Comparison of ENCODE assay signal across 25 mouse cellular contexts in genomic region chr10:86380626-86381025, GRCm38 (mm10).
DNase-seq lines count a peak whose midpoint lies in the region; ATAC-seq and TF ChIP-seq lines count a peak whose summit lies in the region.
"Had no signal": no experiment of that assay in that cellular context is flagged by ENCODE, and none has a peak within 500 bp of the region (broad histone marks: within the 10 kb centered on the region; RNA-seq: fewer than 3 reads in every experiment).

No protein-coding gene starts in this region.

- peak; percentile 41; the same call in 1 of the 2 replicates for ATAC-seq in intestine, embryonic 14.5 days (replicated peaks; ENCODE audit: low FRiP score, low TSS enrichment, low read depth)
- ATAC-seq in intestine, embryonic 15.5 days = no peak; the same call in 1 of the 2 replicates
- ATAC-seq in stomach, embryonic 14.5 days (ENCODE audit: insufficient number of reproducible peaks, insufficient read depth, low FRiP score, low read depth) = no peak
- no peak for ATAC-seq in stomach, postnatal 0 days (ENCODE audit: low FRiP score, low TSS enrichment)
- ATAC-seq in intestine, postnatal 0 days = peak; percentile 38; the same call in 1 of the 2 replicates
- no peak for ATAC-seq in hindbrain, embryonic 13.5 days (ENCODE audit: low FRiP score)

- H3K27me3 ChIP-seq in intestine, embryonic 14.5 days (replicated peaks; ENCODE audit: control insufficient read depth, insufficient read depth, low read length) = no peaks in the 10 kb centered on the region
- no peaks in the 10 kb centered on the region for H3K27me3 ChIP-seq in intestine, embryonic 15.5 days (replicated peaks)
- no peaks in the 10 kb centered on the region for H3K27me3 ChIP-seq in stomach, embryonic 14.5 days (ENCODE audit: control insufficient read depth, insufficient read depth, low read length)
- no peaks in the 10 kb centered on the region for H3K27me3 ChIP-seq in stomach, postnatal 0 days (ENCODE audit: control insufficient read depth, insufficient read depth, low read length)
- no peaks in the 10 kb centered on the region for H3K27me3 ChIP-seq in intestine, postnatal 0 days (replicated peaks; ENCODE audit: control insufficient read depth, insufficient read depth, low read length)
- no peaks in the 10 kb centered on the region for H3K27me3 ChIP-seq in hindbrain, embryonic 13.5 days
- H3K27me3 ChIP-seq: embryonic facial prominence, embryonic 13.5 days; forebrain, embryonic 12.5 days; hindbrain, embryonic 15.5 days; limb, embryonic 12.5 days; liver, embryonic 15.5 days had no signal

- no peaks in the 10 kb centered on the region for H3K36me3 ChIP-seq in intestine, embryonic 14.5 days (ENCODE audit: control insufficient read depth, insufficient read depth, low read length)
- no peaks in the 10 kb centered on the region for H3K36me3 ChIP-seq in intestine, embryonic 15.5 days
- H3K36me3 ChIP-seq in stomach, embryonic 14.5 days (ENCODE audit: control insufficient read depth, insufficient read depth, low read length) = no peaks in the 10 kb centered on the region
- no peaks in the 10 kb centered on the region for H3K36me3 ChIP-seq in stomach, postnatal 0 days (ENCODE audit: control insufficient read depth, insufficient read depth, low read length)
- H3K36me3 ChIP-seq in intestine, postnatal 0 days (ENCODE audit: control insufficient read depth, insufficient read depth) = no peaks in the 10 kb centered on the region
- H3K36me3 ChIP-seq in hindbrain, embryonic 13.5 days = no peaks in the 10 kb centered on the region
- H3K36me3 ChIP-seq: embryonic facial prominence, embryonic 13.5 days; forebrain, embryonic 12.5 days; hindbrain, embryonic 15.5 days; limb, embryonic 12.5 days; liver, embryonic 15.5 days had no signal

- WGBS in intestine, embryonic 14.5 days = 17% methylated on average over 2 of the region's 2 CpGs
- 35% methylated on average over 2 of the region's 2 CpGs for WGBS in intestine, embryonic 15.5 days
- 39% methylated on average over 2 of the region's 2 CpGs for WGBS in stomach, embryonic 14.5 days
- WGBS in stomach, postnatal 0 days = 49% methylated on average over 2 of the region's 2 CpGs
- 59% methylated on average over 2 of the region's 2 CpGs for WGBS in intestine, postnatal 0 days
- WGBS in hindbrain, embryonic 13.5 days = 79% methylated on average over 2 of the region's 2 CpGs

- H3K27ac ChIP-seq in intestine, embryonic 14.5 days (ENCODE audit: low read depth) = no peak overlapping the region
- no peak overlapping the region for H3K27ac ChIP-seq in intestine, embryonic 15.5 days
- peak overlapping the region; percentile 6; the same call in 1 of the 2 replicates for H3K27ac ChIP-seq in stomach, embryonic 14.5 days (ENCODE audit: low read length)
- H3K27ac ChIP-seq in stomach, postnatal 0 days (replicated peaks) = no peak overlapping the region
- no peak overlapping the region for H3K27ac ChIP-seq in intestine, postnatal 0 days (ENCODE audit: low read depth, low read length)
- H3K27ac ChIP-seq in hindbrain, embryonic 13.5 days = no peak overlapping the region
- H3K27ac ChIP-seq: embryonic facial prominence, embryonic 13.5 days; forebrain, embryonic 12.5 days; hindbrain, embryonic 15.5 days; layer of hippocampus, adult 2 months; limb, embryonic 12.5 days; liver, embryonic 15.5 days; macrophage had no signal

- H3K4me1 ChIP-seq in intestine, embryonic 14.5 days (replicated peaks; ENCODE audit: control insufficient read depth, insufficient read depth, low read length) = peaks cover 7% of the 10 kb centered on the region; the same call in 1 of the 2 replicates
- H3K4me1 ChIP-seq in intestine, embryonic 15.5 days (replicated peaks) = peaks cover 12% of the 10 kb centered on the region; the same call in 1 of the 2 replicates
- H3K4me1 ChIP-seq in stomach, embryonic 14.5 days (ENCODE audit: control insufficient read depth, insufficient read depth, low read length) = peaks cover 6% of the 10 kb centered on the region
- H3K4me1 ChIP-seq in stomach, postnatal 0 days (replicated peaks; ENCODE audit: control insufficient read depth, insufficient read depth) = no peaks in the 10 kb centered on the region
- H3K4me1 ChIP-seq in intestine, postnatal 0 days (replicated peaks; ENCODE audit: control insufficient read depth, insufficient read depth, low read length) = no peaks in the 10 kb centered on the region
- H3K4me1 ChIP-seq in hindbrain, embryonic 13.5 days (replicated peaks) = peaks cover 13% of the 10 kb centered on the region
- H3K4me1 ChIP-seq: forebrain, embryonic 12.5 days; liver, embryonic 15.5 days had no signal

- H3K4me2 ChIP-seq in intestine, embryonic 14.5 days (ENCODE audit: low read length) = no peak overlapping the region
- no peak overlapping the region for H3K4me2 ChIP-seq in intestine, embryonic 15.5 days (replicated peaks)
- no peak overlapping the region for H3K4me2 ChIP-seq in stomach, embryonic 14.5 days (replicated peaks; ENCODE audit: low read depth, low read length)
- H3K4me2 ChIP-seq in stomach, postnatal 0 days (replicated peaks; ENCODE audit: low read depth) = no peak overlapping the region
- no peak overlapping the region for H3K4me2 ChIP-seq in intestine, postnatal 0 days (replicated peaks; ENCODE audit: low read depth)
- H3K4me2 ChIP-seq in hindbrain, embryonic 13.5 days = no peak overlapping the region
- H3K4me2 ChIP-seq: embryonic facial prominence, embryonic 13.5 days; forebrain, embryonic 12.5 days; hindbrain, embryonic 15.5 days; limb, embryonic 12.5 days; liver, embryonic 15.5 days had no signal

- H3K9ac ChIP-seq in intestine, embryonic 14.5 days (ENCODE audit: low read length) = no peak overlapping the region
- no peak overlapping the region for H3K9ac ChIP-seq in intestine, embryonic 15.5 days
- H3K9ac ChIP-seq in stomach, embryonic 14.5 days (replicated peaks; ENCODE audit: low read depth, low read length) = no peak overlapping the region
- H3K9ac ChIP-seq in stomach, postnatal 0 days (ENCODE audit: low read length) = no peak overlapping the region
- H3K9ac ChIP-seq in intestine, postnatal 0 days (ENCODE audit: low read depth, low read length) = no peak overlapping the region
- H3K9ac ChIP-seq in hindbrain, embryonic 13.5 days = no peak overlapping the region
- H3K9ac ChIP-seq: embryonic facial prominence, embryonic 13.5 days; forebrain, embryonic 12.5 days; hindbrain, embryonic 15.5 days; limb, embryonic 12.5 days; liver, embryonic 15.5 days had no signal

- no peak for TF ChIP-seq EP300 in stomach, postnatal 0 days (optimal IDR thresholded peaks at IDR 0.05)

- H3K4me3 ChIP-seq in intestine, embryonic 14.5 days (ENCODE audit: low read depth, low read length) = no peak overlapping the region
- H3K4me3 ChIP-seq in intestine, embryonic 15.5 days (replicated peaks) = no peak overlapping the region
- no peak overlapping the region for H3K4me3 ChIP-seq in stomach, embryonic 14.5 days (ENCODE audit: low read depth, low read length)
- H3K4me3 ChIP-seq in stomach, postnatal 0 days (ENCODE audit: low read depth, low read length) = no peak overlapping the region
- no peak overlapping the region for H3K4me3 ChIP-seq in intestine, postnatal 0 days (ENCODE audit: low read depth, low read length)
- no peak overlapping the region for H3K4me3 ChIP-seq in hindbrain, embryonic 13.5 days
- H3K4me3 ChIP-seq: embryonic facial prominence, embryonic 13.5 days; erythroblast, embryonic 14.5 days; forebrain, embryonic 12.5 days; hindbrain, embryonic 15.5 days; layer of hippocampus, adult 2 months; limb, embryonic 12.5 days; liver, embryonic 15.5 days had no signal

- TF ChIP-seq CTCF in stomach, postnatal 0 days (IDR thresholded peaks at IDR 0.05; ENCODE audit: low read depth) = no peak
- no peak for TF ChIP-seq CTCF in intestine, postnatal 0 days (IDR thresholded peaks at IDR 0.05; ENCODE audit: low read depth)

- no peak for DNase-seq in intestine, embryonic 14.5 days (ENCODE audit: low spot score)
- DNase-seq in stomach, postnatal 0 days (ENCODE audit: low spot score) = no peak
- no peak for DNase-seq in adipocyte (ENCODE audit: low spot score)
- DNase-seq: adrenal gland, postnatal 14 days; cerebellum, adult 8-10 months; cerebellum, postnatal 36 days; gastrocnemius, postnatal 25 days; heart, postnatal 4 days; kidney, adult 2 months; kidney, postnatal 14 days; layer of hippocampus, postnatal 36 days; right cerebral cortex, postnatal 4 days; thymus, postnatal 14 days had no signal

- no peaks in the 10 kb centered on the region for H3K9me3 ChIP-seq in intestine, embryonic 14.5 days (ENCODE audit: control insufficient read depth, low read length)
- no peaks in the 10 kb centered on the region for H3K9me3 ChIP-seq in intestine, embryonic 15.5 days
- no peaks in the 10 kb centered on the region for H3K9me3 ChIP-seq in stomach, embryonic 14.5 days (ENCODE audit: control insufficient read depth, low read depth, low read length)
- H3K9me3 ChIP-seq in stomach, postnatal 0 days (ENCODE audit: control insufficient read depth, low read length) = no peaks in the 10 kb centered on the region
- no peaks in the 10 kb centered on the region for H3K9me3 ChIP-seq in intestine, postnatal 0 days (ENCODE audit: control insufficient read depth)
- H3K9me3 ChIP-seq in hindbrain, embryonic 13.5 days = no peaks in the 10 kb centered on the region
- H3K9me3 ChIP-seq: embryonic facial prominence, embryonic 13.5 days; forebrain, embryonic 12.5 days; hindbrain, embryonic 15.5 days; limb, embryonic 12.5 days; liver, embryonic 15.5 days had no signal

Comparison
In these comparisons a context has a peak if more than half of its experiments do, and no peak if none do; other contexts are left out.
1. ATAC-seq: peak in intestine, embryonic 14.5 days (single experiment) and intestine, postnatal 0 days (single experiment); none in intestine, embryonic 15.5 days (single experiment), stomach, embryonic 14.5 days (single experiment), stomach, postnatal 0 days (single experiment) and hindbrain, embryonic 13.5 days (single experiment).